Mouse (Mus musculus) C2C12 (cell line): ENCODE results near the gene Specc1.

Experiments
- CEBPB ChIP-seq: IDR thresholded peaks from one replicate; pipeline ENCODE4 v1.6.1; 2011; ENCODE audit warnings: low read depth, mild to moderate bottlenecking, control low read depth, moderate library complexity
- CTCF ChIP-seq: IDR thresholded peaks from one replicate; pipeline ENCODE4 v1.5.1; 2011; ENCODE audit not compliant: control insufficient read depth, insufficient read depth, insufficient read length
- MAX ChIP-seq: IDR thresholded peaks from one replicate; pipeline ENCODE4 v1.6.1; 2011; ENCODE audit warnings: mild to moderate bottlenecking, control low read depth
- MYOG ChIP-seq: IDR thresholded peaks from one replicate; pipeline ENCODE4 v1.6.1; 2011; ENCODE audit not compliant: control insufficient read depth, insufficient read length; ENCODE audit errors: extremely low read depth

DNA sequence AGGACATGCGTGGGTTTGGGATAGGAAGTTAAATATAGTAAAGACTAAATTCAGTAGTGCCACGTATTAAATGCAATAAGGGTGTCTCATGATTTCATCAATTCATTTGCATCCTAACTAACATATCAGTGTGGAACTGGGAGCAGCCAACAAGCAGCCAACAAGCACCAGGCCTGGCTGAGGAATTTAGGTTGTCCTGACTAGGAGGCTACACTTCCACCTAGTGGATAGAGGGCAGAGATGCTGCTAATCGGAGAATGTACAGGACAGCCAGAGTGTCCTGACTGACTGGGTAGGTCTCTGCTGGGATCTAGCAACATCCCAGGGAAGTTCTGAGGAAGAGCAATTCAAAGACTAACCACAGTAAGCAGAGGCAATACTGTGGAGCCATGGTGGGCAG is 88.1 kb downstream of the Specc1 start:
- TF ChIP-seq MYOG (no peak), CEBPB (no peak), CTCF (peak; percentile 81), MAX (no peak)
